Mouse (Mus musculus) c-Kit-positive CD71-positive TER-119-negative erythroid progenitor cells, embryonic 14.5 days (primary cell): ENCODE data around the gene Mab21l3.

Experiments used
- DNase-seq: peaks from one replicate; pipeline ENCODE4 v3.0.0-alpha.2; 2013; ENCODE audit warnings: low read depth

The Mab21l3 gene

GRCm38 (mm10) chr3:101803764-101804163, 45.0 kb downstream of the Mab21l3 start:
- DNase-seq = no peak

GRCm38 (mm10) chr3:101802746-101803145, 46.0 kb downstream of the Mab21l3 start:
- no peak for DNase-seq

GRCm38 (mm10) chr3:101800596-101801018, 48.2 kb downstream of the Mab21l3 start:
- DNase-seq = no peak

GRCm38 (mm10) chr3:101799852-101800595, 48.7 kb downstream of the Mab21l3 start:
- no peak for DNase-seq

- no peak for DNase-seq
Observed at GRCm38 (mm10) chr3:101797830-101798709, 50.7 kb downstream of the Mab21l3 start.

- DNase-seq = no peak
Observed at GRCm38 (mm10) chr3:101796212-101796611, 52.5 kb downstream of the Mab21l3 start.

- no peak for DNase-seq
Observed at GRCm38 (mm10) chr3:101795387-101796039, 53.2 kb downstream of the Mab21l3 start.

GRCm38 (mm10) chr3:101794666-101795065, 54.1 kb downstream of the Mab21l3 start:
- no peak for DNase-seq

GRCm38 (mm10) chr3:101794026-101794425, 54.7 kb downstream of the Mab21l3 start:
- no peak for DNase-seq

GRCm38 (mm10) chr3:101792191-101792590, 56.6 kb downstream of the Mab21l3 start:
- no peak for DNase-seq

GRCm38 (mm10) chr3:101784768-101785424, 63.9 kb downstream of the Mab21l3 start:
- no peak for DNase-seq

- DNase-seq = no peak
Observed at GRCm38 (mm10) chr3:101783793-101784192, 65.0 kb downstream of the Mab21l3 start.

- no peak for DNase-seq
Observed at GRCm38 (mm10) chr3:101780874-101781483, 67.8 kb downstream of the Mab21l3 start.

GRCm38 (mm10) chr3:101778896-101779665, 69.7 kb downstream of the Mab21l3 start:
- DNase-seq = no peak

- no peak for DNase-seq
Observed at GRCm38 (mm10) chr3:101775732-101776131, 73.0 kb downstream of the Mab21l3 start.

GRCm38 (mm10) chr3:101770540-101770939, 78.2 kb downstream of the Mab21l3 start:
- no peak for DNase-seq

- DNase-seq = no peak
Observed at GRCm38 (mm10) chr3:101763566-101763965, 85.2 kb downstream of the Mab21l3 start.
